Mouse (Mus musculus): ENCODE measurements around the gene Sesn3. TPM values are rescaled to one million over a fixed set of nuclear protein-coding genes. Genes with fewer than 3 reads are reported as not detected.

Sesn3 gene
- polyA plus RNA-seq, 1 experiment from 2014 or later, result 14.7 TPM

GRCm38 (mm10) chr9:14288500-14288899 is 13.6 kb downstream of the Sesn3 start:
- H3K4me1 ChIP-seq, result peaks cover 6% of the 10 kb centered on the region
- H3K27me3 ChIP-seq (replicated peaks), result no peaks in the 10 kb centered on the region
- ATAC-seq (ENCODE audit: insufficient read depth, low FRiP score, low read depth), result no peak
- H3K9ac ChIP-seq, result no peak overlapping the region
- no peak overlapping the region for H3K4me3 ChIP-seq (replicated peaks)
- H3K27ac ChIP-seq, result no peak overlapping the region
- no peaks in the 10 kb centered on the region for H3K9me3 ChIP-seq
- no peak overlapping the region for H3K4me2 ChIP-seq
- no peaks in the 10 kb centered on the region for H3K36me3 ChIP-seq

GRCm38 (mm10) chr9:14293866-14294265 is 19.0 kb downstream of the Sesn3 start:
- WGBS, result 86% methylated on average over 1 of the region's 1 CpGs
- Histone ChIP-seq H3K4me3 (replicated peaks) (no peak overlapping the region), H3K36me3 (no peaks in the 10 kb centered on the region), H3K4me1 (no peaks in the 10 kb centered on the region), H3K27ac (no peak overlapping the region), H3K9me3 (no peaks in the 10 kb centered on the region), H3K27me3 (replicated peaks) (no peaks in the 10 kb centered on the region), H3K4me2 (no peak overlapping the region), H3K9ac (no peak overlapping the region)
- ATAC-seq (ENCODE audit: insufficient read depth, low FRiP score, low read depth), result no peak

GRCm38 (mm10) chr9:14295680-14296440 is 21.0 kb downstream of the Sesn3 start:
- no peak overlapping the region for H3K4me2 ChIP-seq
- H3K27me3 ChIP-seq (replicated peaks), result no peaks in the 10 kb centered on the region
- no peaks in the 10 kb centered on the region for H3K36me3 ChIP-seq
- no peak overlapping the region for H3K9ac ChIP-seq
- 82% methylated on average over 8 of the region's 8 CpGs for WGBS
- H3K9me3 ChIP-seq, result no peaks in the 10 kb centered on the region
- no peak for ATAC-seq (ENCODE audit: insufficient read depth, low FRiP score, low read depth)
- H3K4me1 ChIP-seq, result no peaks in the 10 kb centered on the region
- no peak overlapping the region for H3K27ac ChIP-seq
- H3K4me3 ChIP-seq (replicated peaks), result no peak overlapping the region

GRCm38 (mm10) chr9:14297204-14297603 is 22.3 kb downstream of the Sesn3 start:
- Histone ChIP-seq H3K4me1 (no peaks in the 10 kb centered on the region), H3K36me3 (no peaks in the 10 kb centered on the region), H3K4me2 (no peak overlapping the region), H3K4me3 (replicated peaks) (no peak overlapping the region), H3K27me3 (replicated peaks) (no peaks in the 10 kb centered on the region), H3K9me3 (no peaks in the 10 kb centered on the region), H3K9ac (no peak overlapping the region), H3K27ac (no peak overlapping the region)
- ATAC-seq (ENCODE audit: insufficient read depth, low FRiP score, low read depth), result no peak
- WGBS, result 59% methylated on average over 5 of the region's 5 CpGs

- no peak for ATAC-seq (ENCODE audit: insufficient read depth, low FRiP score, low read depth)
- Histone ChIP-seq H3K9me3 (no peaks in the 10 kb centered on the region), H3K4me3 (replicated peaks) (no peak overlapping the region), H3K36me3 (no peaks in the 10 kb centered on the region), H3K4me1 (no peaks in the 10 kb centered on the region), H3K9ac (no peak overlapping the region), H3K4me2 (no peak overlapping the region), H3K27ac (no peak overlapping the region), H3K27me3 (replicated peaks) (no peaks in the 10 kb centered on the region)
Observed at GRCm38 (mm10) chr9:14299819-14300218, 25.0 kb downstream of the Sesn3 start.

GRCm38 (mm10) chr9:14300795-14301194 is 25.9 kb downstream of the Sesn3 start:
- H3K4me3 ChIP-seq (replicated peaks), result no peak overlapping the region
- H3K9me3 ChIP-seq, result no peaks in the 10 kb centered on the region
- WGBS, result 63% methylated on average over 6 of the region's 6 CpGs
- no peaks in the 10 kb centered on the region for H3K27me3 ChIP-seq (replicated peaks)
- H3K36me3 ChIP-seq, result no peaks in the 10 kb centered on the region
- no peak overlapping the region for H3K27ac ChIP-seq
- no peak overlapping the region for H3K9ac ChIP-seq
- H3K4me2 ChIP-seq, result no peak overlapping the region
- no peak for ATAC-seq (ENCODE audit: insufficient read depth, low FRiP score, low read depth)
- H3K4me1 ChIP-seq, result no peaks in the 10 kb centered on the region

GRCm38 (mm10) chr9:14304262-14304968 is 29.5 kb downstream of the Sesn3 start:
- H3K9me3 ChIP-seq, result no peaks in the 10 kb centered on the region
- no peaks in the 10 kb centered on the region for H3K4me1 ChIP-seq
- no peak overlapping the region for H3K4me3 ChIP-seq (replicated peaks)
- no peak for ATAC-seq (ENCODE audit: insufficient read depth, low FRiP score, low read depth)
- H3K4me2 ChIP-seq, result no peak overlapping the region
- H3K27me3 ChIP-seq (replicated peaks), result no peaks in the 10 kb centered on the region
- 76% methylated on average over 9 of the region's 9 CpGs for WGBS
- 0 out of 2 replicates have a peak, but pooled peaks cover 3% of the 10 kb centered on the region for H3K36me3 ChIP-seq
- no peak overlapping the region for H3K9ac ChIP-seq
- H3K27ac ChIP-seq, result no peak overlapping the region

GRCm38 (mm10) chr9:14307341-14307740 is 32.5 kb downstream of the Sesn3 start:
- Histone ChIP-seq H3K27ac (no peak overlapping the region), H3K36me3 (peaks cover 6% of the 10 kb centered on the region; the same call in 1 of the 2 replicates), H3K27me3 (replicated peaks) (no peaks in the 10 kb centered on the region), H3K4me2 (no peak overlapping the region), H3K9ac (no peak overlapping the region), H3K9me3 (no peaks in the 10 kb centered on the region), H3K4me1 (no peaks in the 10 kb centered on the region), H3K4me3 (replicated peaks) (no peak overlapping the region)
- WGBS, result 73% methylated on average over 3 of the region's 3 CpGs
- no peak for ATAC-seq (ENCODE audit: insufficient read depth, low FRiP score, low read depth)

- ATAC-seq (ENCODE audit: insufficient read depth, low FRiP score, low read depth), result no peak
- H3K36me3 ChIP-seq, result peaks cover 11% of the 10 kb centered on the region
- no peak overlapping the region for H3K27ac ChIP-seq
- no peaks in the 10 kb centered on the region for H3K27me3 ChIP-seq (replicated peaks)
- H3K9ac ChIP-seq, result no peak overlapping the region
- H3K4me2 ChIP-seq, result no peak overlapping the region
- 83% methylated on average over 3 of the region's 3 CpGs for WGBS
- no peaks in the 10 kb centered on the region for H3K9me3 ChIP-seq
- no peaks in the 10 kb centered on the region for H3K4me1 ChIP-seq
- H3K4me3 ChIP-seq (replicated peaks), result no peak overlapping the region
Observed at GRCm38 (mm10) chr9:14313968-14314367, 39.1 kb downstream of the Sesn3 start.

GRCm38 (mm10) chr9:14314477-14314876 is 39.6 kb downstream of the Sesn3 start:
- no peaks in the 10 kb centered on the region for H3K9me3 ChIP-seq
- H3K27ac ChIP-seq, result no peak overlapping the region
- no peak overlapping the region for H3K9ac ChIP-seq
- ATAC-seq (ENCODE audit: insufficient read depth, low FRiP score, low read depth), result no peak
- H3K4me1 ChIP-seq, result no peaks in the 10 kb centered on the region
- WGBS, result 79% methylated on average over 7 of the region's 7 CpGs
- H3K36me3 ChIP-seq, result peaks cover 11% of the 10 kb centered on the region
- H3K27me3 ChIP-seq (replicated peaks), result no peaks in the 10 kb centered on the region
- no peak overlapping the region for H3K4me3 ChIP-seq (replicated peaks)
- H3K4me2 ChIP-seq, result no peak overlapping the region

GRCm38 (mm10) chr9:14316618-14317017 is 41.8 kb downstream of the Sesn3 start:
- no peaks in the 10 kb centered on the region for H3K27me3 ChIP-seq (replicated peaks)
- ATAC-seq (ENCODE audit: insufficient read depth, low FRiP score, low read depth), result no peak
- no peak overlapping the region for H3K9ac ChIP-seq
- H3K36me3 ChIP-seq, result peaks cover 8% of the 10 kb centered on the region
- 94% methylated on average over 1 of the region's 1 CpGs for WGBS
- H3K4me1 ChIP-seq, result no peaks in the 10 kb centered on the region
- H3K27ac ChIP-seq, result no peak overlapping the region
- no peak overlapping the region for H3K4me2 ChIP-seq
- no peak overlapping the region for H3K4me3 ChIP-seq (replicated peaks)
- H3K9me3 ChIP-seq, result no peaks in the 10 kb centered on the region

GRCm38 (mm10) chr9:14335829-14336228 is 61.0 kb downstream of the Sesn3 start:
- no peaks in the 10 kb centered on the region for H3K27me3 ChIP-seq (replicated peaks)
- H3K9ac ChIP-seq, result no peak overlapping the region
- H3K4me1 ChIP-seq, result no peaks in the 10 kb centered on the region
- H3K36me3 ChIP-seq, result no peaks in the 10 kb centered on the region
- no peak overlapping the region for H3K27ac ChIP-seq
- H3K9me3 ChIP-seq, result no peaks in the 10 kb centered on the region
- no peak overlapping the region for H3K4me2 ChIP-seq
- ATAC-seq (ENCODE audit: insufficient read depth, low FRiP score, low read depth), result no peak
- H3K4me3 ChIP-seq (replicated peaks), result no peak overlapping the region
- WGBS, result 78% methylated on average over 4 of the region's 4 CpGs

Data from stomach, embryonic 15.5 days (tissue).